Mouse (Mus musculus) embryonic stem cell, embryonic (primary cell): ENCODE measurements around the gene Gna11.

ENCODE experiments used
- CTCF ChIA-PET, 4 experiments: fragments of 300-600 bp in 2 of 4; fragments of 350-600 bp in 2 of 4; sonication (Branson Sonifier 250); formaldehyde crosslinking; loops; one replicate each; lab custom pipeline; 2022; ENCODE audit warnings: inconsistent platforms in 2 of 4; lab: Charles Lee
- POLR2A ChIA-PET, 4 experiments: fragments of 300-600 bp in 2 of 4; fragments of 350-600 bp in 2 of 4; sonication (Branson Sonifier 250); formaldehyde crosslinking; loops; one replicate each; lab custom pipeline; 2022; ENCODE audit warnings: antibody characterized with exemption in 4 of 4, inconsistent platforms in 1 of 4; lab: Charles Lee

Gene Gna11

GRCm38 (mm10) chr10:81557491-81557890 lies 12.5 kb upstream of the Gna11 start:
- POLR2A ChIA-PET = interaction anchor here in 3 of 4 experiments (0.7 to 1.5 kb wide), 5 partner anchors 14 to 329 kb away, joined by 3 to 13 read pairs (median 3); no protein-coding TSS in a partner anchor
- CTCF ChIA-PET = interaction anchor here in 3 of 4 experiments (0.5 to 2.6 kb wide), 8 partner anchors 13 to 532 kb away, joined by 3 to 8 read pairs (median 4); partner anchors contain the start of gene Diras1 (in 1 of the 3)

- ChIA-PET POLR2A (interaction anchor here in 2 of 4 experiments (0.6 to 1.8 kb wide), 7 partner anchors 8 to 1067 kb away, joined by 3 to 9 read pairs (median 3); partner anchors contain the start of genes 1190007I07Rik (in 1 of the 2) and Gna15 (in 1 of the 2)), CTCF (interaction anchor here (0.6 to 9.2 kb wide), 24 partner anchors 8 to 449 kb away, joined by 3 to 175 read pairs (median 4); partner anchors contain the start of genes Gna11 (in 1 of the 4), Ncln (in 1 of the 4) and Pip5k1c (in 1 of the 4))
These were observed 11.3 kb upstream of the Gna11 start for GRCm38 (mm10) chr10:81556282-81556681.

GRCm38 (mm10) chr10:81553807-81554755 lies 9.1 kb upstream of the Gna11 start:
- POLR2A ChIA-PET = interaction anchor here in 3 of 4 experiments (0.6 to 4.2 kb wide), 26 partner anchors 7 to 993 kb away, joined by 3 to 27 read pairs (median 4); partner anchors contain the start of genes Aes (in 1 of the 3), Fzr1 (in 1 of the 3) and Rexo1 (in 1 of the 3)
- CTCF ChIA-PET = interaction anchor here (0.5 to 9.2 kb wide), 36 partner anchors 9 to 1680 kb away, joined by 3 to 175 read pairs (median 4); partner anchors contain the start of genes Pip5k1c (in 2 of the 4), Aes (in 1 of the 4), BC025920 (in 1 of the 4) and Gna11 (in 1 of the 4)

GRCm38 (mm10) chr10:81553232-81553631 lies 8.2 kb upstream of the Gna11 start:
- POLR2A ChIA-PET = interaction anchor here in 3 of 4 experiments (0.5 to 4.2 kb wide), 20 partner anchors 8 to 1627 kb away, joined by 3 to 27 read pairs (median 4); partner anchors contain the start of genes Aes (in 1 of the 3) and Pip5k1c (in 1 of the 3)
- CTCF ChIA-PET = interaction anchor here (0.5 to 9.2 kb wide), 46 partner anchors 10 to 606 kb away, joined by 3 to 175 read pairs (median 6); partner anchors contain the start of genes BC025920 (in 2 of the 4), Pip5k1c (in 2 of the 4), Aes (in 1 of the 4) and Celf5 (in 1 of the 4)

- ChIA-PET POLR2A (interaction anchor here in 3 of 4 experiments (0.6 to 4.2 kb wide), 27 partner anchors 9 to 626 kb away, joined by 3 to 27 read pairs (median 4); partner anchors contain the start of genes Aes (in 2 of the 3), Ncln (in 1 of the 3), Pip5k1c (in 1 of the 3) and Tle6 (in 1 of the 3)), CTCF (interaction anchor here (0.5 to 9.2 kb wide), 160 partner anchors 8 to 1547 kb away, joined by 3 to 175 read pairs (median 5); partner anchors contain the start of genes Aes (in 3 of the 4), Celf5 (in 3 of the 4), Ncln (in 3 of the 4) and Pip5k1c (in 3 of the 4))
These were observed 6.7 kb upstream of the Gna11 start for GRCm38 (mm10) chr10:81551597-81552102.

GRCm38 (mm10) chr10:81550257-81550656 lies 5.3 kb upstream of the Gna11 start:
- CTCF ChIA-PET = interaction anchor here (0.5 to 9.2 kb wide), 97 partner anchors 8 to 1543 kb away, joined by 3 to 175 read pairs (median 4); partner anchors contain the start of genes Aes (in 4 of the 4), Celf5 (in 2 of the 4), Pip5k1c (in 2 of the 4) and AU041133 (in 1 of the 4)
- POLR2A ChIA-PET = interaction anchor here (0.6 to 4.2 kb wide), 31 partner anchors 8 to 660 kb away, joined by 3 to 27 read pairs (median 4); partner anchors contain the start of genes Aes (in 2 of the 4), Cactin (in 2 of the 4), Ncln (in 2 of the 4) and Pip5k1c (in 1 of the 4)

- CTCF ChIA-PET = interaction anchor here (0.6 to 9.2 kb wide), 14 partner anchors 9 to 546 kb away, joined by 3 to 175 read pairs (median 6); partner anchors contain the start of genes Aes (in 1 of the 4) and Gna11 (in 1 of the 4)
- POLR2A ChIA-PET = interaction anchor here in 2 of 4 experiments (1.5 to 3.7 kb wide), 2 partner anchors 41 to 83 kb away, joined by 3 to 21 read pairs; no protein-coding TSS in a partner anchor
These were observed 4.0 kb upstream of the Gna11 start for GRCm38 (mm10) chr10:81548944-81549343.

GRCm38 (mm10) chr10:81546788-81547571 lies 2.0 kb upstream of the Gna11 start:
- POLR2A ChIA-PET = no interaction called here
- CTCF ChIA-PET = interaction anchor here in 2 of 4 experiments (0.7 to 1.8 kb wide), 4 partner anchors 9 to 45 kb away, joined by 3 to 4 read pairs (median 4); no protein-coding TSS in a partner anchor

GRCm38 (mm10) chr10:81546332-81546731 lies 1.3 kb upstream of the Gna11 start:
- ChIA-PET POLR2A (interaction anchor here in 2 of 4 experiments (0.6 to 1.9 kb wide), 7 partner anchors 10 to 279 kb away, joined by 3 to 5 read pairs (median 3); partner anchors contain the start of genes Apba3 (in 1 of the 2) and Mrpl54 (in 1 of the 2)), CTCF (interaction anchor here in 2 of 4 experiments (0.7 to 1.8 kb wide), 4 partner anchors 10 to 44 kb away, joined by 3 to 4 read pairs (median 4); no protein-coding TSS in a partner anchor)

GRCm38 (mm10) chr10:81544296-81545160 lies 462 bp downstream of the Gna11 start:
- CTCF ChIA-PET = interaction anchor here in 3 of 4 experiments (0.6 to 12.9 kb wide), 13 partner anchors 8 to 304 kb away, joined by 3 to 175 read pairs (median 4); partner anchors contain the start of genes Cactin (in 1 of the 3), Celf5 (in 1 of the 3), Fzr1 (in 1 of the 3) and Ncln (in 1 of the 3)
- POLR2A ChIA-PET = interaction anchor here in 3 of 4 experiments (0.5 to 3.3 kb wide), 25 partner anchors 8 to 252 kb away, joined by 3 to 9 read pairs (median 3); partner anchors contain the start of genes Ankrd24 (in 1 of the 3), Cactin (in 1 of the 3), Dohh (in 1 of the 3) and Fzr1 (in 1 of the 3)

- POLR2A ChIA-PET = interaction anchor here (0.5 to 4.9 kb wide), 19 partner anchors 9 to 142 kb away, joined by 3 to 20 read pairs (median 3); partner anchors contain the start of gene Ncln (in 1 of the 4)
- CTCF ChIA-PET = interaction anchor here in 3 of 4 experiments (0.6 to 12.9 kb wide), 11 partner anchors 8 to 223 kb away, joined by 3 to 175 read pairs (median 5); partner anchors contain the start of gene Cactin (in 1 of the 3)
These were observed 1.4 kb downstream of the Gna11 start for GRCm38 (mm10) chr10:81543633-81544032.

GRCm38 (mm10) chr10:81542727-81543460 lies 2.1 kb downstream of the Gna11 start:
- POLR2A ChIA-PET = interaction anchor here (0.7 to 4.9 kb wide), 15 partner anchors 8 to 141 kb away, joined by 3 to 20 read pairs (median 3); partner anchors contain the start of gene Ncln (in 1 of the 4)
- CTCF ChIA-PET = interaction anchor here in 3 of 4 experiments (0.6 to 12.9 kb wide), 10 partner anchors 8 to 129 kb away, joined by 3 to 175 read pairs (median 4); no protein-coding TSS in a partner anchor

GRCm38 (mm10) chr10:81541803-81542202 lies 3.2 kb downstream of the Gna11 start:
- ChIA-PET CTCF (interaction anchor here in 2 of 4 experiments (0.8 to 12.9 kb wide), 4 partner anchors 11 to 39 kb away, joined by 3 to 175 read pairs (median 4); no protein-coding TSS in a partner anchor), POLR2A (interaction anchor here in 2 of 4 experiments (0.6 to 4.9 kb wide), 5 partner anchors 9 to 146 kb away, joined by 3 to 20 read pairs (median 4); no protein-coding TSS in a partner anchor)
